Mouse (Mus musculus) layer of hippocampus, postnatal 36 days (tissue): ENCODE results near the gene Fktn. TPM values are rescaled to one million over a fixed set of nuclear protein-coding genes. Genes with fewer than 3 reads are reported as not detected.

Experiments used
- total RNA-seq, 2 experiments: library from RNA; stranded (reverse); gene quantifications; 2 replicates each; pipeline ENCODE4 v1.2.3; 2021

Gene Fktn
- total RNA-seq, 2 experiments from 2014 or later: 32.9 to 33.4 TPM

Other genes starting within 250 kb of the Fktn start
- 10 to 100 TPM; 32.8 to 35.4 TPM for gene Fsd1l, start 82.5 kb upstream of the Fktn start, total RNA-seq
- gene Tal2, start 65.7 kb downstream of the Fktn start, total RNA-seq: under 1 TPM in 1 of 2 experiments, not detected in 1; 0.10 TPM
- gene Tmem38b, start 112.0 kb downstream of the Fktn start, total RNA-seq: 10 to 100 TPM; 19.1 to 21.2 TPM